Mouse (Mus musculus): ENCODE data around the gene Vmn2r52. TPM values are rescaled to one million over a fixed set of nuclear protein-coding genes. Genes with fewer than 3 reads are reported as not detected.

Vmn2r52 gene
- polyA plus RNA-seq (2017; shearing (Covaris generic)), result 0.10 TPM

GRCm38 (mm10) chr7:10176473-10176872 is at the start of gene Vmn2r52:
Vmn2r52 (minus strand) TSS chr7:10176573.

GRCm38 (mm10) chr7:10105641-10106040 is 70.7 kb downstream of the Vmn2r52 start, which contains the start of gene Vmn2r51:
Vmn2r51 (minus strand) TSS chr7:10105741.

Other genes with a start within 250 kb of the Vmn2r52 start
- not detected for gene Vmn2r48, start 223.0 kb downstream of the Vmn2r52 start, polyA plus RNA-seq (2017; shearing (Covaris generic))
- gene Vmn2r49, start 184.3 kb downstream of the Vmn2r52 start, polyA plus RNA-seq (2017; shearing (Covaris generic)), result not detected
- gene Vmn2r50, start 123.3 kb downstream of the Vmn2r52 start, polyA plus RNA-seq (2017; shearing (Covaris generic)), result not detected
- not detected for gene Vmn2r51, start 70.8 kb downstream of the Vmn2r52 start, polyA plus RNA-seq (2017; shearing (Covaris generic))
- gene Vmn1r66, start 101.4 kb upstream of the Vmn2r52 start, polyA plus RNA-seq (2017; shearing (Covaris generic)), result not detected

Measured in inflammation-experienced regulatory T-cells, adult 16 weeks (primary cell).